Mouse (Mus musculus): Measurements from ENCODE around the gene Emx1. TPM values are rescaled to one million over a fixed set of nuclear protein-coding genes. Genes with fewer than 3 reads are reported as not detected.
"Not testable (repeated sequence)": the region's sequence is repeated elsewhere in the genome, so short reads cannot be mapped to it uniquely, and the experiment has no call there.

Gene Emx1
- polyA plus RNA-seq, 1 experiment from 2014 or later = not detected

- DNase-seq (ENCODE audit: low spot score); H3K9me3 ChIP-seq (ENCODE audit: control insufficient read depth, low read length); H3K4me2 ChIP-seq (replicated peaks; ENCODE audit: low read depth, low read length); H3K4me3 ChIP-seq (ENCODE audit: low read depth, low read length); ATAC-seq (ENCODE audit: low FRiP score); H3K27me3 ChIP-seq (ENCODE audit: control insufficient read depth, insufficient read depth, low read length); H3K4me1 ChIP-seq (replicated peaks; ENCODE audit: control insufficient read depth, insufficient read depth, low read length); H3K9ac ChIP-seq (ENCODE audit: low read depth, low read length); H3K27ac ChIP-seq (ENCODE audit: low read depth, low read length); H3K36me3 ChIP-seq (ENCODE audit: control insufficient read depth, insufficient read depth, low read length): not testable (repeated sequence)
- WGBS = 85% methylated on average over 2 of the region's 2 CpGs
These were observed 30.7 kb upstream of the Emx1 start for GRCm38 (mm10) chr6:85156551-85156950.

GRCm38 (mm10) chr6:85158040-85158804 is 29.0 kb upstream of the Emx1 start:
- not testable (repeated sequence) for H3K4me1 ChIP-seq (replicated peaks; ENCODE audit: control insufficient read depth, insufficient read depth, low read length); H3K4me3 ChIP-seq (ENCODE audit: low read depth, low read length); H3K9me3 ChIP-seq (ENCODE audit: control insufficient read depth, low read length); H3K27ac ChIP-seq (ENCODE audit: low read depth, low read length); H3K9ac ChIP-seq (ENCODE audit: low read depth, low read length); DNase-seq (ENCODE audit: low spot score); H3K27me3 ChIP-seq (ENCODE audit: control insufficient read depth, insufficient read depth, low read length); ATAC-seq (ENCODE audit: low FRiP score); H3K4me2 ChIP-seq (replicated peaks; ENCODE audit: low read depth, low read length); H3K36me3 ChIP-seq (ENCODE audit: control insufficient read depth, insufficient read depth, low read length)
- WGBS = 75% methylated on average over 4 of the region's 4 CpGs

GRCm38 (mm10) chr6:85159092-85159760 is 28.0 kb upstream of the Emx1 start:
- not testable (repeated sequence) for H3K4me3 ChIP-seq (ENCODE audit: low read depth, low read length); H3K27me3 ChIP-seq (ENCODE audit: control insufficient read depth, insufficient read depth, low read length); H3K4me2 ChIP-seq (replicated peaks; ENCODE audit: low read depth, low read length); ATAC-seq (ENCODE audit: low FRiP score); H3K9ac ChIP-seq (ENCODE audit: low read depth, low read length); H3K4me1 ChIP-seq (replicated peaks; ENCODE audit: control insufficient read depth, insufficient read depth, low read length); H3K27ac ChIP-seq (ENCODE audit: low read depth, low read length); H3K9me3 ChIP-seq (ENCODE audit: control insufficient read depth, low read length); H3K36me3 ChIP-seq (ENCODE audit: control insufficient read depth, insufficient read depth, low read length)
- 24% methylated on average over 6 of the region's 6 CpGs for WGBS
- DNase-seq (ENCODE audit: low spot score) = peak; percentile 75

- H3K36me3 ChIP-seq (ENCODE audit: control insufficient read depth, insufficient read depth, low read length) = no peaks in the 10 kb centered on the region
- H3K4me1 ChIP-seq (replicated peaks; ENCODE audit: control insufficient read depth, insufficient read depth, low read length) = no peaks in the 10 kb centered on the region
- no peak overlapping the region for H3K4me3 ChIP-seq (ENCODE audit: low read depth, low read length)
- no peak overlapping the region for H3K4me2 ChIP-seq (replicated peaks; ENCODE audit: low read depth, low read length)
- H3K27ac ChIP-seq (ENCODE audit: low read depth, low read length) = no peak overlapping the region
- ATAC-seq (ENCODE audit: low FRiP score) (no peak), DNase-seq (ENCODE audit: low spot score) (peak; percentile 90)
- no peaks in the 10 kb centered on the region; the same call in 1 of the 2 replicates for H3K27me3 ChIP-seq (ENCODE audit: control insufficient read depth, insufficient read depth, low read length)
- no peak overlapping the region for H3K9ac ChIP-seq (ENCODE audit: low read depth, low read length)
- no peaks in the 10 kb centered on the region for H3K9me3 ChIP-seq (ENCODE audit: control insufficient read depth, low read length)
- 48% methylated on average over 4 of the region's 4 CpGs for WGBS
These were observed 26.9 kb upstream of the Emx1 start for GRCm38 (mm10) chr6:85160201-85160923.

- 49% methylated on average over 11 of the region's 11 CpGs for WGBS
- no peak for DNase-seq (ENCODE audit: low spot score)
- no peak overlapping the region for H3K4me3 ChIP-seq (ENCODE audit: low read depth, low read length)
- H3K27me3 ChIP-seq (ENCODE audit: control insufficient read depth, insufficient read depth, low read length) = no peaks in the 10 kb centered on the region; the same call in 1 of the 2 replicates
- H3K4me1 ChIP-seq (replicated peaks; ENCODE audit: control insufficient read depth, insufficient read depth, low read length) = no peaks in the 10 kb centered on the region
- no peaks in the 10 kb centered on the region for H3K9me3 ChIP-seq (ENCODE audit: control insufficient read depth, low read length)
- ATAC-seq (ENCODE audit: low FRiP score) = no peak
- no peak overlapping the region for H3K4me2 ChIP-seq (replicated peaks; ENCODE audit: low read depth, low read length)
- H3K9ac ChIP-seq (ENCODE audit: low read depth, low read length) = no peak overlapping the region
- H3K36me3 ChIP-seq (ENCODE audit: control insufficient read depth, insufficient read depth, low read length) = no peaks in the 10 kb centered on the region
- H3K27ac ChIP-seq (ENCODE audit: low read depth, low read length) = no peak overlapping the region
These were observed 21.8 kb upstream of the Emx1 start for GRCm38 (mm10) chr6:85165440-85165921.

- Histone ChIP-seq H3K36me3 (ENCODE audit: control insufficient read depth, insufficient read depth, low read length) (no peaks in the 10 kb centered on the region), H3K4me2 (replicated peaks; ENCODE audit: low read depth, low read length) (no peak overlapping the region), H3K9me3 (ENCODE audit: control insufficient read depth, low read length) (no peaks in the 10 kb centered on the region), H3K4me1 (replicated peaks; ENCODE audit: control insufficient read depth, insufficient read depth, low read length) (no peaks in the 10 kb centered on the region), H3K9ac (ENCODE audit: low read depth, low read length) (no peak overlapping the region), H3K27ac (ENCODE audit: low read depth, low read length) (no peak overlapping the region), H3K4me3 (ENCODE audit: low read depth, low read length) (no peak overlapping the region), H3K27me3 (ENCODE audit: control insufficient read depth, insufficient read depth, low read length) (peaks cover 9% of the 10 kb centered on the region)
- ATAC-seq (ENCODE audit: low FRiP score) (no peak), DNase-seq (ENCODE audit: low spot score) (no peak)
- whole genome bisulfite sequencing = 81% methylated on average over 3 of the region's 3 CpGs
These were observed 7.7 kb upstream of the Emx1 start for GRCm38 (mm10) chr6:85179569-85179968.

GRCm38 (mm10) chr6:85180036-85180435 is 7.2 kb upstream of the Emx1 start:
- DNase-seq (ENCODE audit: low spot score) = no peak
- WGBS = 66% methylated on average over 2 of the region's 2 CpGs

GRCm38 (mm10) chr6:85183951-85184350 is 3.3 kb upstream of the Emx1 start:
- Histone ChIP-seq H3K9me3 (ENCODE audit: control insufficient read depth, low read length) (no peaks in the 10 kb centered on the region), H3K36me3 (ENCODE audit: control insufficient read depth, insufficient read depth, low read length) (no peaks in the 10 kb centered on the region), H3K27me3 (ENCODE audit: control insufficient read depth, insufficient read depth, low read length) (peaks cover 44% of the 10 kb centered on the region), H3K4me2 (replicated peaks; ENCODE audit: low read depth, low read length) (no peak overlapping the region), H3K4me3 (ENCODE audit: low read depth, low read length) (no peak overlapping the region), H3K27ac (ENCODE audit: low read depth, low read length) (no peak overlapping the region), H3K9ac (ENCODE audit: low read depth, low read length) (no peak overlapping the region), H3K4me1 (replicated peaks; ENCODE audit: control insufficient read depth, insufficient read depth, low read length) (peaks cover 11% of the 10 kb centered on the region)
- DNase-seq (ENCODE audit: low spot score) (no peak), ATAC-seq (ENCODE audit: low FRiP score) (no peak)
- 65% methylated on average over 3 of the region's 3 CpGs for WGBS

More at GRCm38 (mm10) chr6:85180036-85180435, 7.2 kb upstream of the Emx1 start:
- no peak overlapping the region for H3K4me2 ChIP-seq (replicated peaks; ENCODE audit: low read depth, low read length)
- no peak overlapping the region for H3K4me3 ChIP-seq (ENCODE audit: low read depth, low read length)
- H3K4me1 ChIP-seq (replicated peaks; ENCODE audit: control insufficient read depth, insufficient read depth, low read length) = no peaks in the 10 kb centered on the region
- H3K9me3 ChIP-seq (ENCODE audit: control insufficient read depth, low read length) = no peaks in the 10 kb centered on the region
- peaks cover 11% of the 10 kb centered on the region for H3K27me3 ChIP-seq (ENCODE audit: control insufficient read depth, insufficient read depth, low read length)
- H3K9ac ChIP-seq (ENCODE audit: low read depth, low read length) = no peak overlapping the region
- no peak for ATAC-seq (ENCODE audit: low FRiP score)
- H3K27ac ChIP-seq (ENCODE audit: low read depth, low read length) = no peak overlapping the region
- no peaks in the 10 kb centered on the region for H3K36me3 ChIP-seq (ENCODE audit: control insufficient read depth, insufficient read depth, low read length)

Measured in hindbrain, embryonic 11.5 days (tissue).